Mouse (Mus musculus): ENCODE results near the gene Col28a1. TPM values are rescaled to one million over a fixed set of nuclear protein-coding genes. Genes with fewer than 3 reads are reported as not detected.

Col28a1 gene
- total RNA-seq, 2 experiments from 2014 or later: 0.45 to 0.49 TPM

- no peak for DNase-seq (ENCODE audit: low spot score in 2 of 2)
Measured at GRCm38 (mm10) chr6:8126545-8126944, 65.9 kb downstream of the Col28a1 start.

- no peak for DNase-seq (ENCODE audit: low spot score in 2 of 2)
Measured at GRCm38 (mm10) chr6:8119116-8119515, 73.3 kb downstream of the Col28a1 start.

GRCm38 (mm10) chr6:8118577-8118976 lies 73.8 kb downstream of the Col28a1 start:
- DNase-seq (ENCODE audit: low spot score in 2 of 2): no peak

GRCm38 (mm10) chr6:8105870-8106706 lies 86.3 kb downstream of the Col28a1 start:
- DNase-seq (ENCODE audit: low spot score in 2 of 2): no peak

GRCm38 (mm10) chr6:8101224-8101623 lies 91.2 kb downstream of the Col28a1 start:
- DNase-seq (ENCODE audit: low spot score in 2 of 2): no peak

GRCm38 (mm10) chr6:8095856-8096255 lies 96.6 kb downstream of the Col28a1 start:
- DNase-seq (ENCODE audit: low spot score in 2 of 2): no peak

- no peak for DNase-seq (ENCODE audit: low spot score in 2 of 2)
Measured at GRCm38 (mm10) chr6:8094160-8094953, 98.1 kb downstream of the Col28a1 start.

GRCm38 (mm10) chr6:8093556-8093955 lies 98.9 kb downstream of the Col28a1 start:
- no peak for DNase-seq (ENCODE audit: low spot score in 2 of 2)

GRCm38 (mm10) chr6:8086847-8087246 lies 105.6 kb downstream of the Col28a1 start:
- DNase-seq (ENCODE audit: low spot score in 2 of 2): no peak

GRCm38 (mm10) chr6:8084806-8085205 lies 107.6 kb downstream of the Col28a1 start:
- DNase-seq (ENCODE audit: low spot score in 2 of 2): no peak

- DNase-seq (ENCODE audit: low spot score in 2 of 2): no peak
Measured at GRCm38 (mm10) chr6:8083196-8083595, 109.2 kb downstream of the Col28a1 start.

GRCm38 (mm10) chr6:8077572-8078146 lies 114.8 kb downstream of the Col28a1 start:
- no peak for DNase-seq (ENCODE audit: low spot score in 2 of 2)

GRCm38 (mm10) chr6:8074914-8075313 lies 117.5 kb downstream of the Col28a1 start:
- DNase-seq (ENCODE audit: low spot score in 2 of 2): no peak

GRCm38 (mm10) chr6:8068979-8069378 lies 123.4 kb downstream of the Col28a1 start:
- peak; percentile 2 to 5 for DNase-seq (ENCODE audit: low spot score in 2 of 2)

- no peak for DNase-seq (ENCODE audit: low spot score in 2 of 2)
Measured at GRCm38 (mm10) chr6:8068394-8068793, 124.0 kb downstream of the Col28a1 start.

GRCm38 (mm10) chr6:8067124-8067523 lies 125.3 kb downstream of the Col28a1 start:
- no peak for DNase-seq (ENCODE audit: low spot score in 2 of 2)

GRCm38 (mm10) chr6:8066208-8066607 lies 126.2 kb downstream of the Col28a1 start:
- DNase-seq (ENCODE audit: low spot score in 2 of 2): peak; percentile 29 to 56

GRCm38 (mm10) chr6:8059199-8059598 lies 133.2 kb downstream of the Col28a1 start:
- DNase-seq (ENCODE audit: low spot score in 2 of 2): no peak

- DNase-seq (ENCODE audit: low spot score in 2 of 2): no peak
Measured at GRCm38 (mm10) chr6:8048216-8048615, 144.2 kb downstream of the Col28a1 start.

GRCm38 (mm10) chr6:8046446-8046845 lies 146.0 kb downstream of the Col28a1 start:
- no peak for DNase-seq (ENCODE audit: low spot score in 2 of 2)

- DNase-seq (ENCODE audit: low spot score in 2 of 2): no peak
Measured at GRCm38 (mm10) chr6:8045825-8046224, 146.6 kb downstream of the Col28a1 start.

- no peak for DNase-seq (ENCODE audit: low spot score in 2 of 2)
Measured at GRCm38 (mm10) chr6:8028711-8029110, 163.7 kb downstream of the Col28a1 start.
